Mouse (Mus musculus): ENCODE results near the gene Ap3b1.
"Not testable (repeated sequence)": the region's sequence is repeated elsewhere in the genome, so short reads cannot be mapped to it uniquely, and the experiment has no call there.

Gene Ap3b1

DNA sequence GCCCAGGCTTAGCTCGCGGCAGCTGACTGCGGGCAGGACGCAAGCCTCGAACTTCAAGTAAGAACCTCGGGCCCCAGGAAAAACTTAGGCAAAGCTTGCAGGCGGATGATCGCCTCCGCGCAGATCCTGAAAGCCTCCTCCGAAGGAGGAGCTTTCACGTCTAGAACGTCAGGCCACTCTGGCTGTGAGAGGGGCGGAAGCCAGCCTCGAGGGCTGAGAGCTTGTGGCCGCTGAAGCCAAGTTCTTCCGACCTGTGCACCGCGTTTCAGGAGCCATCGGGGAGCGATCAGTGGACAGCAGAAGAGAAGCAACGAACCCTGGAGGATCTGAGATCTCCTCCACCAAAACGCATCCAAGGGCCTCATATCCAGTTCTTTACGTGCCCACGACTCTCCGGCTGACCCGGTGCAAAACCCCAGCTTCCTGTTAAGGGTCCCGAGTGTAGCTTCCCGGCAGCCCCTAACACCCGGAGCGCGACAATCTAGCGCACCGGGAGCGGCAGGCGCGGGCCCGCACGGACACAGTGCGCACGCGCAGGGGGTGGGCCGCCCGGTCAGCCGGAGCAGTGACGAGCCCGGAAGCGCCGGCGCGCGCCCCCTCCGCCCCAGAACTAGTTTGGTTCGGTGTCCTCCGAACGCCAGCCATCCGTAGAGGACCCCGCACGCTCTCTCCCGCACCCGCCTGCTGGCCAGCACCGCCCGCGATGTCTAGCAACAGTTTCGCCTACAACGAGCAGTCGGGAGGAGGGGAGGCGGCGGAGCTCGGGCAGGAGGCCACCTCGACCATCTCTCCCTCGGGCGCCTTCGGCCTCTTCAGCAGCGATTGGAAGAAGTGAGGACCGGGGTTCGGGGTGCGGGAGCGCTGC lies at the start of gene Ap3b1:
Ap3b1 (plus strand) TSS at position 560 of the 865 bp plus-strand sequence.
- DNase-seq, result peak; percentile 90 to 94

DNA sequence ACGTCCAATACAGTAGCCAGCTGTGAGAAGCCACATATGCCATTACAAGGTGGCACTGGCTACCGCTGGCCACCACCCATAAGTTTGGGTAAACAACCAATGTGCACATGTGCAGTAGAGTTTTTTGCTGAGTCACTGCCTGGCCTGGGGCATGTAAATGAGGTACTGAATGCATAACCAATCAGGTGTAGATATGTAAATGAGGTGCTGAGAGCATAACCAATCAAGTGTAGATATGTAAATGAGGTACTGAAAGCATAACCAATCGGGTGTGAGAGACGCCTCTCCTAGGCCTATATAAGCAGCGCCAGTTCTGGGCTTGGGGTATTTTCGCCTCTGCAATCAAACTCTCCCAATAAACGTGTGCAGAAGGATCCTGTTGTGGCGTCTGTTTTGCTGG lies 45.9 kb upstream of the Ap3b1 start:
- DNase-seq, result not testable (repeated sequence)

DNA sequence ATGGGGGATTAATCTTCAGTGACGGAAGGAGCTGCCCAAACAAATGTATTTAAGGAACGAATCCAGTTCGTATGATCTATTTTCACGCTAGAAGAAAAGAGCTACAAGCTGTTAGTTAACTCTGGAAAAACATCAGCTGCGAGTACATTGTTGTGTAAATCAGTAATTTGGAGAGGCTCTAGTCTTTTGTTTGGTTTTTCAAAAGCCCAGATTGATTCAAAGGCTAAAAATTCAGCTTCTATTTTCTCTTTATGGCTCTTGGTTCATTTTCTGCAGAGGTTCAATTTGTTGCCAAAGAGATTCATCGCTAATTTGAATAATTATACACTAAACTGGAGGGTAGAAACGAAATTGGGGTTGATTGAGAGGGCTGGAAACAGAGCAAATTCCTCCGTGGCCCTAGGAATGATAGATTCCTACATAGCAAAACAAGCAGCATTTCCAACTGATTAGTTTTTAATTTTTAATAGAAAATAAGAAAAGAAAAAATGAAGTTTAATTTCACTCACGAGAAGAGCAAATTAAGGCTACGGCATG lies 41.7 kb upstream of the Ap3b1 start:
- no peak for DNase-seq

DNA sequence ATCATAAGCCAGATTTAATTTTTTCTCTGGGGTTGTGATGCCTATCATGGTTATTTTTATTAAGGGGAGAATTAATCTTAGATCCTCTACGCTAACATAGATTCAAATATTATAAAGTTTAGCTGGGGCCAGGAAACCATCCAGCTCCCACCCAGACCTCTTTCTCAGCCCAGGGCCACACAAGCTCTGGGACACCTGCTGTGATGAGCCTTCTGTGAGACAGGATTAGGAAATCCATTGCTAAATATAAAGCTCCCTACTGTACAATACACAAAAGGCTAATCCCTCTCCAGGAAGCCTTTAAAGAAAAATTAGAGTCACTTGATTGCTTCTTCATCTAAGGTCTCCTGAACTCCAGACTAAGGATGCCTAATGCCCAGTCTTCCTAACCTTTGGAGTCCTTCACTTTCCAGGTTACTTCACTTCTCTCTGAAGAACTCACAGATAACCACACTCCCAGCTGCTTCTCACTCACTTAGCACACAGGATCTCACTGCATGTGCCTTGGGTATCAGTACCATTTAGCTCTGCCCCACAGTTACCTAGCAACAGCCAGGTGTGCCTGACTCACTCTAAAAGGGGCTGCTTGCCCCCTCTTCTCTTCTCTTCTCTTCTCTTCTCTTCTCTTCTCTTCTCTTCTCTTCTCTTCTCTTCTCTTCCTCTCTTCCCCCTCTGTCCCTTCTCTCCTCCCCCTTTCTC lies 37.5 kb upstream of the Ap3b1 start:
- peak in 1 of 2 experiments; percentile 34 for DNase-seq

DNA sequence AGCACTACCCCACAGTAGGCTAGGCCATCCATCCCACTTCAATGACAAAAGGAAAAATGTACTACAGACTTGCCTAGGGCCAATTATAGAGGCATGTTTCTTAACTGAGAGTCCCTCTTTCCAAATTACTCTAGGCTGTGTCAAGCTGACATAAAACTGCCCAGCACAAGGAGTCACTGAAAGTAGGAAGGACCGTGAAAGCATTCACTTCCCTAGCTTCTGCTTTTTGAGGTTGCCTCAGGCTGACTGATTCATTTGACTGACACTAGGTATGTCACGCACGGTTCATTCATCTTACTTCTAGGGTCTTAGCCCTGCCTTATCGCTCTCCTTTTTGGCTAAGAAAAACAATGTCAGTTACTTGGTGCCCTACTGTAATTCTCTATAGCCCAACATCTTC lies 36.3 kb upstream of the Ap3b1 start:
- DNase-seq, result no peak

DNA sequence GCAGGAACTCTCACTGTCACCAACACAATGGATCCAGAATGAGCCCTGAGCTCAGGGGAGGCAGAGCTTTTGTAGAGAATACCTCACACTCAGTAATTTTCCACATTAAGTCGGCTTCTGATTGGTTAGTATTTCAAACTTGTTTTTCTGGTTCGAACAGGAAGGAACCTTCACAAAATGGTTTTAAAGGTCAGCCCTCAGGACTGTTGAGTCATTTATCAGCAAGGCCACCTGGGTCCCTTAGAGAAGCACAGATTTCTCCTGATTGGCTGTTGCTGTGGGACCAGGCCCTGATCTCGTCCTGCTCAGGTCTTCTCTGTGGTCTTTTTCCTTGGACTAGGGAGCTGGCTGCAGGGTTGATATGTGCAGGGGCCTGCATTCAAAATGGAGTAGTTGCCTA lies 30.7 kb upstream of the Ap3b1 start:
- no peak for DNase-seq

DNA sequence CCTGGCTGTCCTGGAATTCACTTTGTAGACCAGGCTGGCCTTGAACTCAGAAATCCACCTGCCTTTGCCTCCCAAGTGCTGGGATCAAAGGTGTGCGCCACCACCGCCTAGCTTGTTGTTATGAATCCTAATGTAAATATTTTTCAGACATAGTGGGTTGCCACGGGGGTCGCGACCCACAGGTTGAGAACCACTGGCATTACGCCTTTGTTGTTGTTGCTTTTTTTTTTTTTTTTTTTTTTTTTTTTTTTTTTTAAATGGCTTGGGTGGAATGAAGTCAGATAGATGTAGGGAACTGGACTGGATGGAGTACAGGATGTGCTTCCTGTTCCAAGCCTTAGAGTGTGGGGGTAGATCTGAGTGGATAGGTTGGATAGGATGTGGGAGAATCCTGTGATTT lies 29.8 kb upstream of the Ap3b1 start:
- DNase-seq, result not testable (repeated sequence)

DNA sequence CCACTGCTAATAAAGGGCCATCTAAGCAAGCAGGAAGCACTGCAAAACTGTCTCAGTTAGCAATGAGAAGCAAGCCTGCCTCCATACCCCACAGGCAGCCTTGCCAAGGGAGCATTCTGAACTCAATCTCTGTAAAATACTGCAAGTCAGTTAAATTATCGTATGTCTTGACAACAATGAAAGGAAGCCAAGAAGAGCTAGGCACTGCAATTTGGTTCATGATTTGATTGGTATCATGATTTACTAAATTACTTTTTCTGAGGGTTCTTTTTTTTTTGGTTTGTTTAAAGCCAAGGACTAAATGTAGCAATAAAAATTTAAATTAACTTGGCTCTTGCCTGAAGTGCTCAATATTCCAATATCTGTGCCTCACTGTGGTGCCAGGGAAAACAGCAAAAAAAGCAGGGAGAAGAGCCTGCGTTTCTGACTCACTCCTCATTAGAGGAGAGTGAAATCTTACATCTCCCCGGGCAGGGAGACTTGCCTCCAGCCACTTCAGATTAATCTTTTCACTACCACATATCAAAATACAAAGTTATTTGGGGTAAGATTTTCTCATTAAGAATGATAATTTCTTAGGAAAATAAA lies 28.3 kb upstream of the Ap3b1 start:
- DNase-seq, result no peak

DNA sequence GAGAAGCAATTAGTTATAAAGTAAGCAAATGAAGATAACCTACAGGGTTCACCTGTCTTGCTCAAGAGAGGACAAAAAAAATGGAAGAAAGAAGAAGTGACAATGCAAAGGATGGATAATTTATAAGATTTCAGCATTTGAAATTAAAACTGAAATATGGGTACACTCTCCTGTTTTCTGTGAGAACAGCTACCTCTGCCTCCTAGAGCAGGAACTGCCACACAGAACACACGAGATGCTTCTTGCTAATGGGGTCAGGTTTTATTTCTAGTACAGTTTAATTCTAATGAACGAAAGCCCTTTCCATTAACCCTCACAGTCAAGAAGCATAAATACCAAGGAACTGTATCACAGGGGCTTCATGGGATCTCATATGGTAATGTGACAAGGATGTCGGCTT lies 20.4 kb upstream of the Ap3b1 start:
- DNase-seq, result no peak

DNA sequence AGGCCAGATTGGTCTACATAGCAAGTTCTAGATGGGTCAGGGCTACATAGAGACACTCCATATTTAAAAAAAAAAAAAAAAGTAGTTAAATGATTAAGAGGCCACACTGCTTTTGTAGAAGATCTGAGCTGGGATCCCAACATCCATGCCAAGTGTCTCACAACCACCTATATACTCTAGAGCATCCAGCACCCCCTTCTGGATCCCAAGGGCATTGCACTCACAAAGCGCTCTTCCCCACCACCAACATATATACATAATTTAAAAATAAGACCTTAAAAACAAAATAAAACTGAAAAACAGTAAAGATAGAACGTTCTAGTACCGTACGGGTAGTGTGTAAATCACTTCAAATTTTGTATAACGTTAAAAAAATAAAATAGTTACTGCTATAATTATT lies 15.6 kb upstream of the Ap3b1 start:
- no peak for DNase-seq

DNA sequence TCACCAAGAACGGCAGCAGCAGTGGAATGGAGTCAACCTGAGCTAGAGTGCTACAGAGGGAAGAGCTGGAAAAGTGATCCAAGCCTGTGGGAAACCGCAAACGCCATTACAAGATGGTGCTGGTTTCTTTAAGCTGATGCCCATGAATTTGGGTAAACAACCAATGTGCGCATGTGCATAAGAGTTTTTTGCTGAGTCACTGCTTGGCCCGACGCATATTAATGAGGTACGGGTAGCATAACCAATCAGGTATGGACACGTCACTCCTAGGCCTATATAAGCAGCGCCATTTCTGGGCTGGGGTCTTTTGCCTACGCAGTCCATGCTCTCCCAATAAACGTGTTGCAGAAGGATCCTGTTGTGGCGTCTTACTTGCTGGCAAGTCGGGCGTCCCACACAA lies 14.2 kb upstream of the Ap3b1 start:
- DNase-seq, result not testable (repeated sequence)

DNA sequence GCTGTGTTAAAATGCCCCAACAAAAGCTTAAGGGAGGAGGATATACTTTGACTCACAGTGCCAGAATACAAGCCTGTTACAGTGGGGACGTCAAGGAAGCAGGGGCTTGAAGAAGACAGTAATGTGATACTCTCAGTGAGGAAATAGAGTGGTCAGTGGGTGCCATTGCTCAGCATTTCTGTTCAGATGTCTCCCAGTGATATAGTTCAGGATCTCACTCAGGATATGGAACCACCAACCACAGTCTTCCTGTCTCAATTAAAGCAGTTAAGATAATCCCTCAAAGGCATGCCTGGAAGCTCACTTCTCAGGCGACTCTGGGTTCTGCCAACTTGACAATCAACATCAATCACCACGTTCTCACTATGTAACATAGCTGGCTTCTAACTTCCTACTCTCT lies 4.2 kb upstream of the Ap3b1 start:
- DNase-seq, result no peak

DNA sequence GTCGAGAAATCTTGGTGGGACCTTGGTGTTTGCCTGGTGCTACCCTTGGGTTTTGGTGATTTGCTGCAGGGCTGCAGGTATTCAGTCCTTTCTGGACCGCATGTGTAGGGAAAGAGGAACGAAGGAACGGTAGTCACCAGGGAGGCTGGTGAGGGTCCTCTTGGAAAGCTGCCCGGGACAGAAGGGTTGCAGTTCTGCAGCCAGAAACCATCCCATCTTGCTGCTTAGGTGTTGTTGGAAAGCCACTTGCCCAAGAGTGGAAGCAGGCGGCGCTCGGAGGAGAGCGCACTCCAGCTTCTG lies 709 bp upstream of the Ap3b1 start:
- peak in 1 of 2 experiments; percentile 65 for DNase-seq

DNA sequence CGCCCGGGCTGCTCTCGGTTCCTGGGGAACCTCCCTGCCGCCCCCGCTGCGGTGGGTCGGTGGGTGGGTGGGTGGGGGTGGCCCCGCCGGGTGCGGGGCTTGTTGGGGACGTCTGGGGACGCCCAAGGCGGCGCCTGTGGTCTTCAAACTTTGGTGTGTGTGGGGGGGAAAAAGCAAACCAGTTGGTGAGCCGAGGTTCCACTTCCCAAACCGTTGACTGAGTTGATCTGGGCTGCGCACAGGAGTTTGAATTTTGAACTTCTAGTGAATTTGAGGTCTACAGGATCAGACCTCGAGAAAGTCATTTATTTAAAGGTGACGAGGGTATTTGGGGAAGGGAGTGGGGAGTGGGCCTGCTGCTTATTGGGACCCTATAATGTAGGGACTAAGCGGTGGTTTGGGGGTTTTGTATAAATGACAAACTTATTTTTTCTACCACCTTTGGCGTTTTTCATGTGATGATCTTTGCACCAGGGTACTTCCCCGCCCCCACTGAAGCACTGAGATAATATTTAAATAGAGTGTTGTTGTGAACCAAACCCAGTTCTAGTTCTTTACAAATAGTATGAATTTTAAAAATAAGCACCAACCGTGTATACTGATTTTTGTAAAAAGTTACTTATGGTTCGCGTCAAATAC lies 641 bp downstream of the Ap3b1 start:
- DNase-seq, result no peak

DNA sequence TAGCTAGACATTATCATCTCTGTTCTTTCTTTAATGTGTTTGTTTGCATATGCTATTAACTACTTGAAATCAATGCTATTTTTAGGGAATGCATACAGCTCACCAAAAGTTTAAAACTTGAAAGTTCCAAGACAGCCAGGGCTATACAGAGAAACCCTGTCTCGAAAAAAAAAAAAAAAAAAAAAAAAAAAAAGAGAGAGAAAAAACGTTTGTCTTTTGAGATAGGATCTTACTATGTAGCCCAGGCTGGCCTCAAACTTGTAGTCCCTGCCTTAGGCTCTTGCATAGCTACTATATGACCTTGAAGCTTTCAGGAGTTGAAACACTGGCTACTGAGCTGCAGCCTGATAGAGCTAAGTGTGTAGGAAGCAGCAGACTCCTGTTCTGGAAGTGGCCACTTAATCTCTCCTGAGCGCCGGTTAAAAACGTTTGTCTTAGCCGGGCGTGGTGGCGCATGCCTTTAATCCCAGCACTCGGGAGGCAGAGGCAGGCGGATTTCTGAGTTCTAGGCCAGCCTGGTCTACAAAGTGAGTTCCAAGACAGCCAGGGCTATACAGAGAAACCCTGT lies 2.3 kb downstream of the Ap3b1 start:
- not testable (repeated sequence) for DNase-seq

DNA sequence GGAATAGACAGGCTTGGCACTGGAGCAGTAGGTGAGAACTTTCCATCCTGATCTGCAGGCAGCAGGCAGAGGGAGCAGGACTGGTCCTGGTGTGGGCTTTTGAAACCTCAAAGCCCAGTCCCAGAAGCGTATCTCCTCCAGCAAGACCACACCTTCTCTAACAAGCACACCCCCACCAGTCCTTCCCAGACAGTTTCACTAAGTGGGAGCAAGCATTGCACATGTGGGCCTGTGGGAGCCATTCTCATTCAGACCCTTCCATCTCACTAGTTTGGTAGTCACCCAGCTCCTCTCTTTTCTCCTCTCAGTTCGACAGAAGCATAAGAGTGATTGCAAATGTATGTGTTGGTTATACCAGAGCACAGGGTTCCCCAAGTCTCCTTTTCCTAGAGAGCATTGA lies 5.6 kb downstream of the Ap3b1 start:
- no peak for DNase-seq

DNA sequence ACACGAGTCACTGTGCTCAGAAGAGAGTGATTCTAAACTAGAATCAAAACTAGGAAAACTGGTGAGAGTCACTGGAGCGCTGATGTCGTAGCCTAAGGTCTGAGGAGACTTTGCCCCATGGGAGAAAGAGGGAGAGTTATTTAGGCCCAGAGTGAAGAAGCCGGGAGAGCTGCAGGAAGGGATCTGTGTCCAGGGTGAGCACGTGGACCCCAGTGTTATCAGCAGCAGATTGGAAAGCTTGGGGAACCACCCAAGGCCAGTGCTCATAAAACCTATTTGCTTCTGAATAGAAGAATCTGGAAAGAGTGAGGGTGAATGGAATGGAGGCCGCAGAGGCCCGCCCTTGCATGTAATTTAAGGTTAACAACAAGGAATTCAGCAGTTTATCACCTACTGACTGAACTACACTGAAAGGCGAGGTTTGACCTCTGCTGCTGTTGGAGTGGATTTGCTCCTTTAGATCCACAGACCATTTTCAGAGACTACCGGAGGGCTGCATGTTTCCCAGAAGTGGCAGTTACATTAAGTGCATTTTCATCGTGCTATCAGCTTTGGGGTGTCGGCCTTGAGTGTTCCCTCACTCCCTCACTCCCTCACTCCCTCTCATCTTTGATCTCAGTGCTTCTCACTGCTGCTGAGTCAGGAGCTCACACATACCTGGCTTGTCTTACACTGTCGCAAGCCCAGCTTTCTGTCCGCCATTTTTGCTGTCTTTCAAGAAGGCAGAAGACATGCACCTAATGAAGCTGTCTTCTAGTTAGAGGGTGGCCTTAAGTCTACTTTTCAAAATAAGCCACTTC lies 6.5 kb downstream of the Ap3b1 start:
- DNase-seq, result no peak

DNA sequence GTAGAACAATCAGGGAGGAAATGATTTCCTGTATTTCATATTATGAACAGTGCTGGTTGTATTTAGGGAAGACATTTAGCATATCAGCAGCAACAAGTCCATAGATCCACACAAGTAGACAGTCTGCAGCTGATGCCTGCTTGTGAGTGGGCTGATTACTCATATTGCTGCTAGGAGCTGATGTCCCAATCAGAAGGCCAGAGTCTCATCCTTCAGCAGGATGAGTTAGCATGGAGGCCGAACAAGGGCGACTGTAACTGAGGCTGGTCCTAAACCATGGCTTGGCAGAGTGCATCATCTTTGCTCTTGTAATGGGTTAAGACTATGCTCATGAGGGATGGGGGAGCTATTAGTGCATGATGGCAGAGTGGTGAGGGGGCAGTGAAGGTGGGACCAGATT lies 9.1 kb downstream of the Ap3b1 start:
- no peak for DNase-seq

DNA sequence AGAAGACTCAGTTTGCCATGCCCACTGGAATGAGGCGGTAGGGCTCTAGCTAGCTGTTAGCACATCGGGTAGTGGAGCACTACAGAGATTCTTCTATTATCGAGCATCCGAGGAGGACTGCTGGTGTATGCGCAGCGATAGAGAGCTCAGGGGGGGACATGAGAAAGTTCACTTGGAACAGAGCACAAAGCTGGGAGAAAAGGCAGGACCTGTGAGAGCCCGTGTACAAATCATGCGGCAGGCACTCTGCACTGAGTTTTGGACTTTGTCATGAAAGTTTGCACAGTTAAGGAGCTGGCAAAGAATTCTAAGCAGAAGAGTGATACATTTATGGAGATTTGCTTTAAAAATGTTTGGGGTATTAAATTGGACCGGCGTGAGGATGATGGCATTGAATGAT lies 11.8 kb downstream of the Ap3b1 start:
- DNase-seq, result no peak

DNA sequence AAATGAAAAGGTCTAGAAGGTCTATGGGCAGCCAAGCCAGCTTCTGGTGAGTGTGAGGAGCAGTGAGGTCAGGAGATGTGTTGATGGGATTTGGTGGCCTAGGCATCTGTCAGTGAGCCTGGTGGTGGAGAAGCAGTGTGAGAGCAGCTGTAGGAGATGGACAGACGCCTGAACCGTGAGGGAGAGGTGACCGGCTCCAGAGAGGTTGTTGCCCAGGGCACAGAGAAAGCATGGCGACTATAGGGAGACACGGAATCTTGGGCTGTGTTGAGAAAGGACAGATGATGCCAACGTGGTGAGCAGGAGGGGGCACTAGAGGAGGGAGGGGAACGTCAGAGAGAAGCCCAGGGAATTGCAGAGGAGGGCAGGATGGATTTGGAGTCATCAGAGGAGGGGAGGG lies 13.3 kb downstream of the Ap3b1 start:
- DNase-seq, result no peak

DNA sequence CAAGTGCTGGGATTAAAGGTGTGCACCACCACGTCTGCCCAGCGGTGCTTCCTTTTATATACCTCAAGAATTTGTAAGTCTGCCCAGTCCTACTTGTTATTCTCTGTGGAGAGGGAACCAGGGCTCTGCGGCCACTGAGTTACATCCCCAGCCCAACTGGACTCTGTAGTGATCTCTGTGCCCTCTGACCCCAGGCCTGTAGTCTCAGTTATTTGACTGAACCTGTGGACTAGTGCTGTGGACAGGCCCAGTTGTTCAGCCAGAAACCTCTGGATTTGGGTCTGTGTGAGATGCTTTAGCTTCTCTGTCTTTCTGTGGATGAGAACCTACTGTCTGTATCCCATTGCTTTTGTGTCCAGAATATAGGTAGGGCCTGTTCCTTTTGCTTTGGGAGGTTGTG lies 15.4 kb downstream of the Ap3b1 start:
- DNase-seq, result no peak
